Mouse (Mus musculus): ENCODE measurements at regions not wholly inside any gene's neighbourhood (a gene's known extent, or its start where the extent isn't known, plus 50 kb on each side); places are given as distances from the start of the nearest gene placed in this dataset.

DNA sequence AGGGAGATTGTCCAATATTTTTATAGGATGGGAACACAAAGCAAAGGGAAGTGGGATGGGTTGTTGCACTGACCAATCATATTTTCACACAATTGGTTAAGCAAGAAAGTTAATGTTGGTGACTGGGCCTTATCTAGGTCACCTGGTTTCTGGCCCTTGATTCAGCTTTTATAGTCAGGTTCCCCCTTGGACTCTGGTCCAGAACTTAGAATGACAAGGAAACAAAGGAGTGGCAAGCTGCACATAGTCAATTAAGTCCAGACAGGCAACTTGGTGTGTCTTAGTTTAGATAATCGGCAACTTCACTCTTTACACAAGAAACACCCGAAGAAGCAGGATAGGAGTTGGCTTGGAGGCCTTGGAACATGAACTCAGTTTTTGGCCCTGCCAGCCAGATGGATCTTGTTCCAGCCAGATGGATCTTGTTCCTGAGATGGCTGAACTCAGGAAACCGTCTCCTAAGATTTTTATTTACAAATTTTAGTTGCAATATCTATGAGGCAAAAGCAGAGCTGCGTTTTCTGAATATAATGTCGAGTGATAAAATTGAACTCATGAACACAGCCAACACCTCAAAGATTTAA is 212.9 kb upstream of the Gm11042 start:
- Histone ChIP-seq H3K4me3 (ENCODE audit: insufficient read depth in 1 of 2, low read depth in 2 of 2, low read length in 2 of 2) (no peak overlapping the region), H3K4me1 (replicated peaks; ENCODE audit: control insufficient read depth in 2 of 2, insufficient read depth in 2 of 2, low read length in 1 of 2) (no peaks in the 10 kb centered on the region), H3K27ac (no peak overlapping the region), H3K36me3 (replicated peaks; ENCODE audit: control insufficient read depth, insufficient read depth, low read depth) (no peaks in the 10 kb centered on the region), H3K9me3 (ENCODE audit: control insufficient read depth, low read length) (no peaks in the 10 kb centered on the region), H3K4me2 (ENCODE audit: low read depth) (no peak overlapping the region), H3K9ac (replicated peaks) (no peak overlapping the region), H3K27me3 (ENCODE audit: control insufficient read depth, insufficient read depth, low read length) (no peaks in the 10 kb centered on the region)
- WGBS (ENCODE audit: insufficient replicate concordance) = 53% methylated on average over 5 of the region's 5 CpGs
- TF ChIP-seq EP300 (IDR thresholded peaks at IDR 0.05; ENCODE audit: low read depth) (no peak), CTCF (IDR thresholded peaks at IDR 0.05; ENCODE audit: low read depth) (no peak)
- ATAC-seq (ENCODE audit: insufficient read depth) (no peak), DNase-seq (ENCODE audit: low read depth in 3 of 3, low spot score in 3 of 3) (no peak)

DNA sequence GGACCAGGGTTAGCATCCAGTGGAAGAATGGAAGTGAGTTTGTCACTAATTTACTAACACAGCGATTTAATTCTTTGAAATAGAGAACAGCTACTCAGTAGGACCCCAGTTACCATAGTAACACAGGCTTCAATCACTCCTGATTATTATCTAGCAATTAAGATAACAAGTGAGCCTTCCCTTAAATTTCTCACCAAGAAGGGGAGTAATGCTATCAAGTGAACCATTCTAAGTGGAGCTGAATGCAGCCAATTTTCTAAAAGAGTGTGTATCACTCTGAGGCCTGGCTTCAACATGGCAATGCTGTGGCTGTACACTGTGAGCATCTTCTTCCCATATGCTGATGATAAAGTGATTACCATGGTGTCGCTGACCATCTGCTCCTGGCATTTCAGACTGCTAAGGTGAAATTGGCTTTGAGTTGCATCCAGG is 211.0 kb upstream of the Gm11042 start:
- Histone ChIP-seq H3K27ac (no peak overlapping the region), H3K27me3 (ENCODE audit: control insufficient read depth, insufficient read depth, low read length) (no peaks in the 10 kb centered on the region), H3K4me3 (ENCODE audit: insufficient read depth in 1 of 2, low read depth in 2 of 2, low read length in 2 of 2) (no peak overlapping the region), H3K4me1 (replicated peaks; ENCODE audit: control insufficient read depth in 2 of 2, insufficient read depth in 2 of 2, low read length in 1 of 2) (no peaks in the 10 kb centered on the region), H3K36me3 (replicated peaks; ENCODE audit: control insufficient read depth, insufficient read depth, low read depth) (no peaks in the 10 kb centered on the region), H3K4me2 (ENCODE audit: low read depth) (no peak overlapping the region), H3K9ac (replicated peaks) (no peak overlapping the region), H3K9me3 (ENCODE audit: control insufficient read depth, low read length) (no peaks in the 10 kb centered on the region)
- ATAC-seq (ENCODE audit: insufficient read depth) (no peak), DNase-seq (ENCODE audit: low read depth in 3 of 3, low spot score in 3 of 3) (no peak)
- no peak for TF ChIP-seq EP300 (IDR thresholded peaks at IDR 0.05; ENCODE audit: low read depth)
- no peak for TF ChIP-seq CTCF (IDR thresholded peaks at IDR 0.05; ENCODE audit: low read depth)
- WGBS (ENCODE audit: insufficient replicate concordance) = 36% methylated on average over 2 of the region's 2 CpGs

DNA sequence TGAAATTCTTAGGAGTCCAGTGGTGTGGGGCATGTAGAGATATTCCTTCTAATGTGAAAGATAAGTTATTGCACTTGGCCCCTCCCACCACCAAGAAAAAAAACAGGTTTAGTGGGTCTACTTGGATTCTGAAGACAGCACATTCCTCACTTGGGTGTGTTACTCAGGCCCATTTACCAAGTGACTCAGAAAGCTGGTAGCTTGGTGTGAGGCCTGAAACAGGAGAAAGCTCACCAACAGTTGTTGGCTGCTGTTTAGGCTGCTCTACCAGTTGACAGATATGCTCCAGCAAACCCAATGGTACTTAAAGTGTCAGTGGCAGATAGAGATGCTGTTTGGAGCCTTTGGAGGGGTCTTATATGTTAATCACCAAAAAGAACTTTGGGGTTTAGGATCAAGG is 207.8 kb upstream of the Gm11042 start:
- no peak for ATAC-seq (ENCODE audit: insufficient read depth)
- H3K27ac ChIP-seq = no peak overlapping the region
- H3K4me3 ChIP-seq (ENCODE audit: insufficient read depth in 1 of 2, low read depth in 2 of 2, low read length in 2 of 2) = no peak overlapping the region

DNA sequence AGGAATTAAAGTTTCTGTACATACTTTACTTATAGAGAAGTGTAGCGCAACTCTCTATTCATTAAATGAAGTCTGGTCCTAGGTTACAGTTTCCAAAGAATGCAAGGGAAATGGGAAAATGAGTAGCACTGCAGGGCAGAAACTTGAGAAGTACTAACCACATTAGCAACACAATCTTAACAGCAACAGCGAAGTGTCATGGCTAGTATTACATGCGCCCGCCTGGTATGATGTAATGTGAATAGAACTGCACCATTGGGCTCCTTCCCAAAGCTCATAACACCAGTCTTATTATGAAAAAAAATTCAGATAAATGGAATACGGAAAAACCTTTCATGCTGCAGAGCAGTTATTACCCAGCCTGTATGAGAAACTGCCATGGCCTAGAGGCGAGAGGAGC is 201.8 kb upstream of the Gm11042 start:
- Histone ChIP-seq H3K36me3 (replicated peaks; ENCODE audit: control insufficient read depth, insufficient read depth, low read depth) (no peaks in the 10 kb centered on the region), H3K27me3 (ENCODE audit: control insufficient read depth, insufficient read depth, low read length) (no peaks in the 10 kb centered on the region), H3K4me3 (ENCODE audit: insufficient read depth in 1 of 2, low read depth in 2 of 2, low read length in 2 of 2) (no peak overlapping the region), H3K27ac (no peak overlapping the region), H3K9me3 (ENCODE audit: control insufficient read depth, low read length) (no peaks in the 10 kb centered on the region), H3K4me2 (ENCODE audit: low read depth) (no peak overlapping the region), H3K9ac (replicated peaks) (no peak overlapping the region), H3K4me1 (replicated peaks; ENCODE audit: control insufficient read depth in 2 of 2, insufficient read depth in 2 of 2, low read length in 1 of 2) (no peaks in the 10 kb centered on the region)
- 73% methylated on average over 6 of the region's 6 CpGs for WGBS (ENCODE audit: insufficient replicate concordance)
- no peak for TF ChIP-seq EP300 (IDR thresholded peaks at IDR 0.05; ENCODE audit: low read depth)
- TF ChIP-seq CTCF (IDR thresholded peaks at IDR 0.05; ENCODE audit: low read depth) = no peak
- ATAC-seq (ENCODE audit: insufficient read depth) (no peak), DNase-seq (ENCODE audit: low read depth in 3 of 3, low spot score in 3 of 3) (no peak)

More for the DNA sequence above, 207.8 kb upstream of the Gm11042 start:
- H3K4me1 ChIP-seq (replicated peaks; ENCODE audit: control insufficient read depth in 2 of 2, insufficient read depth in 2 of 2, low read length in 1 of 2) = no peaks in the 10 kb centered on the region
- TF ChIP-seq CTCF (IDR thresholded peaks at IDR 0.05; ENCODE audit: low read depth) (no peak), EP300 (IDR thresholded peaks at IDR 0.05; ENCODE audit: low read depth) (no peak)
- H3K27me3 ChIP-seq (ENCODE audit: control insufficient read depth, insufficient read depth, low read length) = no peaks in the 10 kb centered on the region
- no peaks in the 10 kb centered on the region for H3K36me3 ChIP-seq (replicated peaks; ENCODE audit: control insufficient read depth, insufficient read depth, low read depth)
- no peak overlapping the region for H3K4me2 ChIP-seq (ENCODE audit: low read depth)
- H3K9ac ChIP-seq (replicated peaks) = no peak overlapping the region
- no peaks in the 10 kb centered on the region for H3K9me3 ChIP-seq (ENCODE audit: control insufficient read depth, low read length)
- no peak for DNase-seq (ENCODE audit: low read depth in 3 of 3, low spot score in 3 of 3)

DNA sequence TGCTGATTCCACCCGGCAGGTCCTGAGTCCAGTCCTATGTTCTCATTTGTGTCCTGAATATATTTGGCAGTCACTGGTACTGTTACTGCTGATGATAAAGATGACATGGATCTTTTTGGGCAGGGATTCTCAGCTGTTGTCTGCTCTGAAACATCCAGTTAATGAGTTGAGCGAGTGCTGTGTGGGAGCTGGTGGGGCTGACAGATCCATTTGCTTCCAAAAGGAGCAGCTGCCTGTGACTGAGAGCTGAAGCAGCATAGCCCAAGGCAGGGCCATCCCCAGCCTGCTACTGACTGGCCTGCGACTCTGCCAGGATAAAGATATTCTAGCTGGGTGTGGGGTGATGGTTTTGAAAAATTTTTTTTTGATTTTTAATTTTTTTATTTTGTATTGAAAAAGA is 200.3 kb upstream of the Gm11042 start:
- Histone ChIP-seq H3K4me1 (replicated peaks; ENCODE audit: control insufficient read depth in 2 of 2, insufficient read depth in 2 of 2, low read length in 1 of 2) (no peaks in the 10 kb centered on the region), H3K9me3 (ENCODE audit: control insufficient read depth, low read length) (no peaks in the 10 kb centered on the region), H3K36me3 (replicated peaks; ENCODE audit: control insufficient read depth, insufficient read depth, low read depth) (no peaks in the 10 kb centered on the region), H3K27ac (no peak overlapping the region), H3K9ac (replicated peaks) (no peak overlapping the region), H3K4me3 (ENCODE audit: insufficient read depth in 1 of 2, low read depth in 2 of 2, low read length in 2 of 2) (no peak overlapping the region), H3K27me3 (ENCODE audit: control insufficient read depth, insufficient read depth, low read length) (no peaks in the 10 kb centered on the region), H3K4me2 (ENCODE audit: low read depth) (no peak overlapping the region)
- WGBS (ENCODE audit: insufficient replicate concordance) = 42% methylated on average over 3 of the region's 3 CpGs
- DNase-seq (ENCODE audit: low read depth in 3 of 3, low spot score in 3 of 3) (no peak), ATAC-seq (ENCODE audit: insufficient read depth) (no peak)
- no peak for TF ChIP-seq EP300 (IDR thresholded peaks at IDR 0.05; ENCODE audit: low read depth)
- no peak for TF ChIP-seq CTCF (IDR thresholded peaks at IDR 0.05; ENCODE audit: low read depth)
